Mouse (Mus musculus) spleen, adult 2 months (tissue): ENCODE measurements around the gene Gm9970. TPM values are rescaled to one million over a fixed set of nuclear protein-coding genes. Genes with fewer than 3 reads are reported as not detected.

Experiments used
- DNase-seq, 2 experiments: peaks; one replicate each; pipeline versions ENCODE4 v3.0.0 to v3.0.0-alpha.2; 2012 to 2021; ENCODE audit warnings: low spot score in 2 of 2, low read depth in 1 of 2
- H3K27ac ChIP-seq: fragments of 200-500 bp; 2 replicates; pipeline ENCODE4 v1.5.1; 2012; ENCODE audit warnings: low read length, inconsistent platforms; ENCODE audit not compliant: insufficient read depth
- H3K27me3 ChIP-seq: fragments of 200-500 bp; 2 replicates; pipeline ENCODE4 v1.6.1; 2012; ENCODE audit warnings: mild to moderate bottlenecking, moderate library complexity, low read length, inconsistent platforms; ENCODE audit not compliant: control insufficient read depth, insufficient read depth
- H3K36me3 ChIP-seq: fragments of 200-500 bp; 2 replicates; pipeline ENCODE4 v1.6.1; 2012; ENCODE audit warnings: mild to moderate bottlenecking, low read length, inconsistent platforms; ENCODE audit not compliant: control insufficient read depth, insufficient read depth
- H3K4me1 ChIP-seq: fragments of 200-500 bp; 2 replicates; pipeline ENCODE4 v1.6.1; 2011; ENCODE audit warnings: inconsistent platforms; ENCODE audit not compliant: control insufficient read depth, insufficient read depth, insufficient read length
- H3K4me3 ChIP-seq: fragments of 200-500 bp; 2 replicates; pipeline ENCODE4 v1.5.1; 2011; ENCODE audit warnings: mild to moderate bottlenecking, inconsistent platforms; ENCODE audit not compliant: insufficient read depth, insufficient read length; ENCODE audit errors: extremely low read depth
- CTCF ChIP-seq: fragments of 200-500 bp; IDR thresholded peaks from 2 replicates; pipeline ENCODE4 v1.5.1; 2011; ENCODE audit warnings: mild to moderate bottlenecking, inconsistent platforms; ENCODE audit not compliant: insufficient read depth, insufficient read length, insufficient replicate concordance; ENCODE audit errors: extremely low read depth
- POLR2A ChIP-seq: fragments of 200-500 bp; IDR thresholded peaks from 2 replicates; pipeline ENCODE4 v1.6.1; 2011; ENCODE audit warnings: low read depth, low read length, inconsistent platforms
- WGBS: fragments of 180-500 bp; shearing (Covaris S2); methylation state at CpG from one replicate; pipeline ENCODE4 v1.1.7; 2018; 5-methylcytosine and 5-hydroxymethylcytosine counted together
- polyA plus RNA-seq: library from polyadenylated mRNA; depleted of rRNA; stranded (reverse); fragments of >200 nt; gene quantifications from 2 replicates; pipeline ENCODE4 v1.2.3, GENCODE M21; 2012; rRNA removed

Gm9970 gene
- polyA plus RNA-seq: 0.27 and 0.29 TPM in 2 replicates

- TF ChIP-seq POLR2A (peak; percentile 87), CTCF (no peak)
- Histone ChIP-seq H3K4me3 (peak within 1 kb of the TSS; percentile 90), H3K27me3 (no peaks in the 10 kb centered on the region), H3K36me3 (peaks cover 15% of the 10 kb centered on the region), H3K4me1 (0 out of 2 replicates have a peak, but pooled peaks cover 2% of the 10 kb centered on the region), H3K27ac (peak within 1 kb of the TSS; percentile 95)
- WGBS: under 1% methylated on average over 93 of the region's 103 CpGs
- peak; percentile 88 to 95 for DNase-seq
These were observed at the start of gene Gm9970, which contains the start of gene Nrbp1 for GRCm38 (mm10) chr5:31240637-31241521. Gm9970 (minus strand) TSS chr5:31241232. Nrbp1 (plus strand) TSS chr5:31240864.

GRCm38 (mm10) chr5:31289626-31290230 lies 48.7 kb upstream of the Gm9970 start:
- no peak overlapping the region for H3K4me3 ChIP-seq
- peak overlapping the region; percentile 82 for H3K27ac ChIP-seq

GRCm38 (mm10) chr5:31288655-31289054 lies 47.6 kb upstream of the Gm9970 start:
- peaks cover 4% of the 10 kb centered on the region; the same call in 1 of the 2 replicates for H3K36me3 ChIP-seq
- H3K27me3 ChIP-seq: no peaks in the 10 kb centered on the region
- H3K27ac ChIP-seq: peak overlapping the region; percentile 94
- no peak for DNase-seq
- no peak for TF ChIP-seq CTCF
- TF ChIP-seq POLR2A: no peak
- WGBS: 38% methylated on average over 3 of the region's 3 CpGs
- H3K4me3 ChIP-seq: no peak overlapping the region
- H3K4me1 ChIP-seq: peaks cover 18% of the 10 kb centered on the region; the same call in 1 of the 2 replicates

More at GRCm38 (mm10) chr5:31289626-31290230, 48.7 kb upstream of the Gm9970 start:
- Histone ChIP-seq H3K36me3 (peaks cover 2% of the 10 kb centered on the region; the same call in 1 of the 2 replicates), H3K4me1 (peaks cover 18% of the 10 kb centered on the region; the same call in 1 of the 2 replicates), H3K27me3 (no peaks in the 10 kb centered on the region)
- WGBS: 70% methylated on average over 3 of the region's 3 CpGs
- no peak for DNase-seq
- TF ChIP-seq POLR2A (no peak), CTCF (no peak)

GRCm38 (mm10) chr5:31288225-31288624 lies 47.2 kb upstream of the Gm9970 start:
- peak in 1 of 2 experiments; percentile 64 for DNase-seq
- H3K4me1 ChIP-seq: peaks cover 18% of the 10 kb centered on the region; the same call in 1 of the 2 replicates
- H3K27ac ChIP-seq: peak overlapping the region; percentile 94
- 16% methylated on average over 4 of the region's 4 CpGs for WGBS
- no peak for TF ChIP-seq POLR2A
- no peak for TF ChIP-seq CTCF
- H3K36me3 ChIP-seq: peaks cover 4% of the 10 kb centered on the region; the same call in 1 of the 2 replicates
- no peak overlapping the region for H3K4me3 ChIP-seq
- no peaks in the 10 kb centered on the region for H3K27me3 ChIP-seq

- Histone ChIP-seq H3K27ac (peak overlapping the region; percentile 70), H3K27me3 (no peaks in the 10 kb centered on the region), H3K4me3 (no peak overlapping the region), H3K36me3 (peaks cover 5% of the 10 kb centered on the region), H3K4me1 (peaks cover 5% of the 10 kb centered on the region; the same call in 1 of the 2 replicates)
- TF ChIP-seq POLR2A: no peak
- no peak for TF ChIP-seq CTCF
- DNase-seq: peak in 1 of 2 experiments; percentile 40
- WGBS: 46% methylated on average over 20 of the region's 20 CpGs
These were observed 38.4 kb upstream of the Gm9970 start for GRCm38 (mm10) chr5:31279245-31279988.

GRCm38 (mm10) chr5:31273018-31273417 lies 32.0 kb upstream of the Gm9970 start:
- 89% methylated on average over 6 of the region's 6 CpGs for WGBS
- Histone ChIP-seq H3K27ac (no peak overlapping the region), H3K27me3 (no peaks in the 10 kb centered on the region), H3K36me3 (no peaks in the 10 kb centered on the region; the same call in 1 of the 2 replicates), H3K4me3 (no peak overlapping the region), H3K4me1 (no peaks in the 10 kb centered on the region)
- DNase-seq: no peak
- no peak for TF ChIP-seq POLR2A
- no peak for TF ChIP-seq CTCF
